Mouse (Mus musculus): ENCODE data around the gene Anks1b.

GRCm38 (mm10) chr10:90674362-90674761 lies 801.1 kb downstream of the Anks1b start:
- no peak for TF ChIP-seq CTCF (IDR thresholded peaks at IDR 0.05; ENCODE audit: extremely low read depth, insufficient read length, insufficient replicate concordance, low read depth, low read length)
- no peak for TF ChIP-seq POLR2A (IDR thresholded peaks at IDR 0.05; ENCODE audit: low read depth, low read length)

All from small intestine, adult 2 months (tissue).